Mouse (Mus musculus): ENCODE results near the gene Mfap5. TPM values are rescaled to one million over a fixed set of nuclear protein-coding genes. Genes with fewer than 3 reads are reported as not detected.
A peak's percentile ranks its signal among the peaks of the same experiment; 100 is the strongest.
"Not testable (repeated sequence)": the region's sequence is repeated elsewhere in the genome, so short reads cannot be mapped to it uniquely, and the experiment has no call there.

Mfap5 gene
- polyA plus RNA-seq (2012; rRNA removed) = 6.5 and 13.1 TPM in 2 replicates

DNA sequence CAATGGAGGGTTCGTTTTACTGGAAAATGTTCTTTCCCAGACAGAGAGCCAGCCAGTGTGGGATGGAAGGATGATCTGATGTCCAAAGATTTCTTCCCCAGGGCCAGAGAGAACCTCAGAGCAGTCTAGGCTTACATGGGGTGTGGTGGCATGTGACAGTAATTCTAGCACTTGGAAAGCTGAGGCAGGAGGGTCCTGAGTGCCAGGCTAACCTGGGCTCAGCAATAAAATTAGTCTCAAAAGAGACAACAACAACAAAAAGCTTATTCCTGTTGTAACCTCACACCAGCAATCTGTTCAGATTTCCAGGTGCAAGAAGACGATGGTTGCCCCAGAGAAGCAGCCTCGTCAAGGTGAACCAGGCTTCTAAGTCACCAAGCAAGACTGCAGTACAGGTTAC is at the start of gene Mfap5:
Mfap5 (plus strand) TSS at position 301 of the 400 bp plus-strand sequence.
- Histone ChIP-seq H3K4me3 (ENCODE audit: control insufficient read depth, low read depth, low read length) (no peak within 1 kb of the TSS), H3K27ac (ENCODE audit: control insufficient read depth, insufficient read depth, low read depth, low read length) (no peak within 1 kb of the TSS), H3K36me3 (ENCODE audit: control insufficient read depth, insufficient read depth, low read length) (no peaks in the 10 kb centered on the region), H3K27me3 (ENCODE audit: control insufficient read depth, insufficient read depth, low read length) (no peaks in the 10 kb centered on the region), H3K4me1 (ENCODE audit: control insufficient read depth, insufficient read depth, low read length) (no peaks in the 10 kb centered on the region; the same call in 1 of the 2 replicates)
- TF ChIP-seq CTCF (IDR thresholded peaks at IDR 0.05; ENCODE audit: control insufficient read depth, insufficient read depth, insufficient replicate concordance, low read depth, low read length) (no peak), POLR2A (IDR thresholded peaks at IDR 0.05; ENCODE audit: control insufficient read depth, low read depth, low read length) (no peak)

DNA sequence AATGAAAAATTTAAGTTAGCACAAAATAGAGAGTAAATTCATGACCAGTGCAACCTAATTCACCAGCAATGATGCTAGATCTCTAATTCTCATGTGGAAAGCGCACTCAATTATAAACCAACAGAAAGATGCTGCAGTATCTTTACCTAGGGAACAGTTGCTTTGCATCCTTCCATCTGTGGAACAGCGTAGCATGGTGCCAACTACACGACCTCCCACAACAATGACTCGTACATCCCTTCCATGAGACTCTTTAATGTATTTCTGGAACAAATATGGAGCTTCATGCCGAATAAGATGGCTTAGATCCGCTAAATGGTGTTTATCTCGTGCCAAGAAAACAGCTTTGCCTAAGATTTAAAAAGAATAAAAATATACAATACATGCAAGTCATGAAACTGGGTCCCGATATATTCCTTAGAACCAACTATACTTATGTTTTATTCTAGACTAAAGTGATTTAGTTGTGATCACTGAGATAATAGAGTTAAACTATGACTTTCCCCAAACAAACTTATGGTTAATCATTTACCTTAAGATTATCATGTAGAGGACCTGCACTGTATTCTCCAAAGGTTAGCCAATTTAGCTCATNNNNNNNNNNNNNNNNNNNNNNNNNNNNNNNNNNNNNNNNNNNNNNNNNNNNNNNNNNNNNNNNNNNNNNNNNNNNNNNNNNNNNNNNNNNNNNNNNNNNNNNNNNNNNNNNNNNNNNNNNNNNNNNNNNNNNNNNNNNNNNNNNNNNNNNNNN is 46.5 kb upstream of the Mfap5 start:
- peaks cover 5% of the 10 kb centered on the region for H3K36me3 ChIP-seq (ENCODE audit: control insufficient read depth, insufficient read depth, low read length)

DNA sequence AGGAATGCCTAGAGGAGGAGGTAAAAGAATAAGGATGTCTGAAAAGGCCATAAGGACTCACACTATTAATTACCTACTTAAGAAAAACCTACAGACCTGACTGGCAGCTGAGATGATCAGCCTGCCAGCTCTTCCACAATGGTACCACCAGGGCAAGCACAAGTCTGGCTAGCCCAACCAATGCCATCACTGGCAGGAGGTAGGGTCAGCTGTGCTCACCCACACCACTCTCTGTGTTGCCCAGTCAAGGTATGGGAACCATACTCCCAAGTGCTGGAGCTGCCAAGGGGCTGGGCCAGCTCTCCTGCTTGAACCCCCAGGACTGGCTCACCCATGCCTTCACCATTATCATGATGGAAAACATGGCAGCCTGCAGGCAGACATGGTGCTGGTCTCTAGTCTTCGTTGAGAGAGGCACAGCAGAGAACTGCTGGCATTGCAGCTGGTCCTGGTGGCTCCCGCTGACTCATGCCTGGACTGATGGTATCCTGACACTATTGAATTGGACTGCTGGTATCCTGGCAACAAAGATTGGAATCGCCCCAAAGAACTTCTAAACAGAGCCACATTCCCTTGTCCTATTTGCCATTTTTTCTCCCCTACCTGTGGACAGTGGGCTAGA is 39.4 kb upstream of the Mfap5 start:
- Histone ChIP-seq H3K4me3 (ENCODE audit: control insufficient read depth, low read depth, low read length) (peak overlapping the region; percentile 90), H3K27me3 (ENCODE audit: control insufficient read depth, insufficient read depth, low read length) (no peaks in the 10 kb centered on the region), H3K27ac (ENCODE audit: control insufficient read depth, insufficient read depth, low read depth, low read length) (peak overlapping the region; percentile 73), H3K36me3 (ENCODE audit: control insufficient read depth, insufficient read depth, low read length) (peaks cover 2% of the 10 kb centered on the region), H3K4me1 (ENCODE audit: control insufficient read depth, insufficient read depth, low read length) (no peaks in the 10 kb centered on the region)
- TF ChIP-seq CTCF (IDR thresholded peaks at IDR 0.05; ENCODE audit: control insufficient read depth, insufficient read depth, insufficient replicate concordance, low read depth, low read length) = no peak
- TF ChIP-seq POLR2A (IDR thresholded peaks at IDR 0.05; ENCODE audit: control insufficient read depth, low read depth, low read length) = peak; percentile 35; the same call in 1 of the 2 replicates

More for the DNA sequence above, 46.5 kb upstream of the Mfap5 start:
- H3K27ac ChIP-seq (ENCODE audit: control insufficient read depth, insufficient read depth, low read depth, low read length) = no peak overlapping the region
- H3K27me3 ChIP-seq (ENCODE audit: control insufficient read depth, insufficient read depth, low read length) = no peaks in the 10 kb centered on the region
- TF ChIP-seq POLR2A (IDR thresholded peaks at IDR 0.05; ENCODE audit: control insufficient read depth, low read depth, low read length) (no peak), CTCF (IDR thresholded peaks at IDR 0.05; ENCODE audit: control insufficient read depth, insufficient read depth, insufficient replicate concordance, low read depth, low read length) (no peak)
- H3K4me3 ChIP-seq (ENCODE audit: control insufficient read depth, low read depth, low read length) = no peak overlapping the region
- no peaks in the 10 kb centered on the region for H3K4me1 ChIP-seq (ENCODE audit: control insufficient read depth, insufficient read depth, low read length)

DNA sequence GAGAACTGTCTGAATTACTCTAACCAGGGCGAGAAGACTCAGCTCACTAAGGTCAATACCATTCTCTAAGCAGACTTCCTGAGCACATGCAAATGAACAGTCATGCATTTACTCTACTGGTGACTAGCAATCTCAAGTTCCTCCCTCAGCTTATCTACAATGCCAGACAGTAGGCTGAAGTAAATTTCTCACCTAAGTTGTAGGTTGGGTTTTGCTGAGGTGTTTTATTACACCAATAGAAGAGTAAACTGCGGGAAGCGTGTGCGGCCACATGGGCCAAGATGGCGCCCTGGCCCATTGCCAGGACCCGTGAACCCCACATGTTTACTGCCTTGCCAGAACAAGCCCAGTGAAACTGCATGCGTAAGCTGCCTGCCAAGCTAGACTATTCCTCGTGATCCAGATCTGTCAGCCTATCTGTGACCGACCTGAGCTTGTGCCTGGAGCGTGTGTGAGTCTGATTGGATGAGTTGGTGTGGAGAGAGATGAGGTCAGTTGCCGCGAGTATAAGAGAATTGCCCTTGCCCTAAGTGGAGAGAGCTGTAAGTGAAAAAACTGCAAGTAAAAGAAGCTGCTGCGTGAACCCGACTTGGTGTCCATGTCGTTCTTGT is 36.5 kb upstream of the Mfap5 start:
- TF ChIP-seq CTCF (IDR thresholded peaks at IDR 0.05; ENCODE audit: control insufficient read depth, insufficient read depth, insufficient replicate concordance, low read depth, low read length) (no peak), POLR2A (IDR thresholded peaks at IDR 0.05; ENCODE audit: control insufficient read depth, low read depth, low read length) (no peak)
- Histone ChIP-seq H3K27ac (ENCODE audit: control insufficient read depth, insufficient read depth, low read depth, low read length) (no peak overlapping the region), H3K4me1 (ENCODE audit: control insufficient read depth, insufficient read depth, low read length) (no peaks in the 10 kb centered on the region), H3K27me3 (ENCODE audit: control insufficient read depth, insufficient read depth, low read length) (no peaks in the 10 kb centered on the region), H3K4me3 (ENCODE audit: control insufficient read depth, low read depth, low read length) (no peak overlapping the region), H3K36me3 (ENCODE audit: control insufficient read depth, insufficient read depth, low read length) (peaks cover 2% of the 10 kb centered on the region)

DNA sequence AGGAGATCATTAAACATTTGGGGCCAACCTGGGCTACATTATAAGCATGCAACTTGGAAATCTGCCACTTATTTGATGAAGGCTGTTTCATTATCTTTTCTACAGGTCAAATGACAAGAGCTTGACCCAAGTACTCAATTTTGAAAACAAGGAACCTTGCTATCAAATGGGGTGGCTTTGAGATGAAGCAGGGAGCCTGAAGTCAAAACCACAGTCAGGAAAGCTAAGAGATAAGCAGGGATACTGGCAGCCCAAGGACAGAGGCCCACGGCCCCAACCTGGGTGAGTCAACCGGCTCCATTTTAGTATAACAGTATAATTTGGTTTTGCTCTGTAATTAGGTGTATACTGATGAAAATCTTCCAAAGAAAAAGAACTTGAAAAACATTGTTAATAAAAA is 35.4 kb upstream of the Mfap5 start:
- Histone ChIP-seq H3K36me3 (ENCODE audit: control insufficient read depth, insufficient read depth, low read length) (peaks cover 2% of the 10 kb centered on the region), H3K27me3 (ENCODE audit: control insufficient read depth, insufficient read depth, low read length) (no peaks in the 10 kb centered on the region), H3K27ac (ENCODE audit: control insufficient read depth, insufficient read depth, low read depth, low read length) (no peak overlapping the region), H3K4me1 (ENCODE audit: control insufficient read depth, insufficient read depth, low read length) (no peaks in the 10 kb centered on the region), H3K4me3 (ENCODE audit: control insufficient read depth, low read depth, low read length) (no peak overlapping the region)
- TF ChIP-seq POLR2A (IDR thresholded peaks at IDR 0.05; ENCODE audit: control insufficient read depth, low read depth, low read length) = no peak
- TF ChIP-seq CTCF (IDR thresholded peaks at IDR 0.05; ENCODE audit: control insufficient read depth, insufficient read depth, insufficient replicate concordance, low read depth, low read length) = no peak

DNA sequence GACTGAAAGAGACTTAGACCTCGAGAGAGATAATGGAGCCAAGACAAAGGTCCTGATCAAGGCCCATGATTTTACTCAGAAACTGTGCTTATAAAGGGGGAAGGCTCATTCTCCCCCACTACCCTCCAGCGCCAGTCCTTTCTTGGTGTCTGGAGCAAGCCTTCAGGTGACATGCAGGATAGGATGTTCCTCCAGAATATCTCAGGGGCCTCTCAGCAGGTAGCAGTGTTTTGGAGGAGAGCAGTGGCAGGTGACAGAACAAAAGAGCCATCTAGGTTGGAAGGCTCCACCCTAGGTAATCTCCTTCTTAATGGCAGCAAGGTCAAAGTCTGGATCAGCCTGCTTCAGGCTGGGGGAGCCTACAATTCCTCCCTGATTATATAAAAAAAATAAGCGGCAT is 34.2 kb upstream of the Mfap5 start:
- H3K27ac ChIP-seq (ENCODE audit: control insufficient read depth, insufficient read depth, low read depth, low read length); H3K4me3 ChIP-seq (ENCODE audit: control insufficient read depth, low read depth, low read length); H3K27me3 ChIP-seq (ENCODE audit: control insufficient read depth, insufficient read depth, low read length); H3K36me3 ChIP-seq (ENCODE audit: control insufficient read depth, insufficient read depth, low read length); H3K4me1 ChIP-seq (ENCODE audit: control insufficient read depth, insufficient read depth, low read length): not testable (repeated sequence)

DNA sequence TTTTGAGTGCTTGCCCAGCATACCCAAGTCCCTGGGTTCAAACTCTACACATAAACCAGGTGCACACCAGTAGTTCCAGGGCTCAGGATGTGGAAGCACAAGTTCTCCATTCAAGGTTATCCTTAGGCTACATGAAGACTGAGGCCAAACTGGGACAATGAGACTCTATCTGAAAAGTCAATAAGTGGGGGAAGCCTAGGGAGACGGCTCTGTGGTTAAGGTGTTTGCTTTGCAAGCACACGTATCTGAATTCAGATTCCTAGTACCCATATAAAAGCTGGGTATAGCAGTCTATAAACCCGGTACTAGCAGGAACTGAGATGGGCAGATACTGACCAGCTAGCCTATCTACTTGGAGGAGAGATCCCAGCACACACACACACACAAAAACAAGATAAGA is 27.6 kb upstream of the Mfap5 start:
- Histone ChIP-seq H3K36me3 (ENCODE audit: control insufficient read depth, insufficient read depth, low read length) (no peaks in the 10 kb centered on the region), H3K4me3 (ENCODE audit: control insufficient read depth, low read depth, low read length) (no peak overlapping the region), H3K4me1 (ENCODE audit: control insufficient read depth, insufficient read depth, low read length) (no peaks in the 10 kb centered on the region), H3K27me3 (ENCODE audit: control insufficient read depth, insufficient read depth, low read length) (no peaks in the 10 kb centered on the region), H3K27ac (ENCODE audit: control insufficient read depth, insufficient read depth, low read depth, low read length) (no peak overlapping the region)
- TF ChIP-seq POLR2A (IDR thresholded peaks at IDR 0.05; ENCODE audit: control insufficient read depth, low read depth, low read length) (no peak), CTCF (IDR thresholded peaks at IDR 0.05; ENCODE audit: control insufficient read depth, insufficient read depth, insufficient replicate concordance, low read depth, low read length) (no peak)

All from testis, adult 2 months (tissue).